Comparison of ENCODE assay signal across 8 mouse cellular contexts in the genomic region with DNA sequence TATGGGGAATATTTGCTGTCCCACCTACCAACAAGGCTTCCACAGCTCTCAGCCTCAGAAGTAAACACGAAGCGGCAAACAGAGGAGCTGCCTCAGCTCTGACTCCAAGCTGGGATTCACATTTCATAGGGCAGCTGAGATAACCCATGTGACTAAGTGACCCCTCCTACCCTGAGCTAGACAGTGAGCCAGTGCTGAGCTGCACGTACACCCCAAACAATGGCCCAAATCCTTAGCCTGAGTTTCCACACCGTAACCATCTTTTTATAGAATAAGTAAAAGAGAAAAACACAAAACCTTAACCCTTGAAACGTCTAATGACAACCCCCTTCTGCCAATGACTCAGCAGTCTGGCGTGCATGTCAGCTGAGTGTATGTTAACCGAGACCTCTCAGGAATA. TPM values are rescaled to one million over a fixed set of nuclear protein-coding genes. Genes with fewer than 3 reads are reported as not detected.
A peak's percentile ranks its signal among the peaks of the same experiment; 100 is the strongest.
DNase-seq lines count a peak whose midpoint lies in the region; ATAC-seq lines count a peak whose summit lies in the region.

No protein-coding gene starts in this region.

- 0 out of 2 replicates have a peak, but pooled peaks cover 10% of the 10 kb centered on the region for H3K27me3 ChIP-seq in forebrain, embryonic 10.5 days (ENCODE audit: poor library complexity, severe bottlenecking)

- intact Hi-C loops in heart, postnatal 14 days (cut with DNase I): loop anchor here (5.0 kb wide), 1 partner anchor 60 kb away; a partner anchor contains a TSS
- intact Hi-C loops in left cerebral cortex, postnatal 14 days (cut with DNase I): loop anchor here (5.0 kb wide), 1 partner anchor 60 kb away; a partner anchor contains a TSS

- H3K4me3 ChIP-seq in forebrain, embryonic 10.5 days: peak overlapping the region; percentile 87

- 19% methylated on average over 7 of the region's 7 CpGs for WGBS in forebrain, embryonic 10.5 days

- peaks cover 12% of the 10 kb centered on the region for H3K36me3 ChIP-seq in forebrain, embryonic 10.5 days (replicated peaks)

- ATAC-seq in megakaryocyte progenitor cell, adult 5-6 weeks (replicated peaks; ENCODE audit: poor library complexity): peak; percentile 12; the same call in 1 of the 2 replicates

- peaks cover 50% of the 10 kb centered on the region for H3K4me1 ChIP-seq in forebrain, embryonic 10.5 days

- DNase-seq in cerebellum, adult 11 months: peak; percentile 28
- DNase-seq in cerebellum, postnatal 4 days (ENCODE audit: low spot score in 2 of 2): no peak
- peak; percentile 61 to 65 for DNase-seq in adrenal gland, postnatal 36 days
- no peak for DNase-seq in forebrain, embryonic 10.5 days (ENCODE audit: extremely low spot score, low spot score)
- peak; percentile 38 to 50 for DNase-seq in heart, postnatal 14 days
- peak; percentile 24 to 70 for DNase-seq in left cerebral cortex, postnatal 14 days (ENCODE audit: low spot score in 2 of 2)
- DNase-seq in yolk sac, embryonic 10.5 days (ENCODE audit: low spot score): peak; percentile 82

- H3K9me3 ChIP-seq in forebrain, embryonic 10.5 days: no peaks in the 10 kb centered on the region

- peak overlapping the region; percentile 70 for H3K27ac ChIP-seq in forebrain, embryonic 10.5 days

RNA-seq across cellular contexts. Expression of a gene that starts 2.3 kb away (rescaled TPM):
- 100 to 1,000 TPM; 147 to 366 TPM for total RNA-seq in adrenal gland, postnatal 36 days (2021)
- 111 and 127 TPM in 2 replicates for polyA plus RNA-seq in forebrain, embryonic 10.5 days (2016; fragmentation: Nextera tagmentation; extraction: Ambion mirVana)
- 100 to 1,000 TPM; 157 to 188 TPM for total RNA-seq in heart, postnatal 14 days (2021)
- 100 to 1,000 TPM; 130 to 134 TPM for total RNA-seq in left cerebral cortex, postnatal 14 days (2021)
- total RNA-seq in megakaryocyte progenitor cell, adult 5-6 weeks (2015): 21.0 and 26.4 TPM in 2 replicates
- total RNA-seq in megakaryocyte progenitor cell, adult 5-6 weeks (2017): 17.5 and 18.7 TPM in 2 replicates

RNA-seq across cellular contexts. Expression of a gene that starts 33.5 kb away (rescaled TPM):
- total RNA-seq in adrenal gland, postnatal 36 days (2021): 1 to 10 TPM; 2.8 to 6.7 TPM
- 0.43 and 0.47 TPM in 2 replicates for polyA plus RNA-seq in forebrain, embryonic 10.5 days (2016; fragmentation: Nextera tagmentation; extraction: Ambion mirVana)
- total RNA-seq in heart, postnatal 14 days (2021): under 1 TPM in 1 of 2 experiments, not detected in 1; 0.31 TPM
- 10 to 100 TPM; 42.1 to 44.0 TPM for total RNA-seq in left cerebral cortex, postnatal 14 days (2021)
- not detected in 2 replicates for total RNA-seq in megakaryocyte progenitor cell, adult 5-6 weeks (2015)
- total RNA-seq in megakaryocyte progenitor cell, adult 5-6 weeks (2017): not detected in 2 replicates

Comparison
In these comparisons a context has a peak if more than half of its experiments do, and no peak if none do; other contexts are left out.
1. DNase-seq: peak in cerebellum, adult 11 months (single experiment), adrenal gland, postnatal 36 days (2 of 2), heart, postnatal 14 days (2 of 2), left cerebral cortex, postnatal 14 days (2 of 2) and yolk sac, embryonic 10.5 days (single experiment); none in cerebellum, postnatal 4 days (0 of 2) and forebrain, embryonic 10.5 days (single experiment).
2. RNA of a gene that starts 2.3 kb away (total RNA-seq): 147 to 366 TPM in adrenal gland, postnatal 36 days, 157 to 188 TPM in heart, postnatal 14 days and 130 to 134 TPM in left cerebral cortex, postnatal 14 days; 17.5 to 26.4 TPM in megakaryocyte progenitor cell, adult 5-6 weeks; every median in the first group is over 4 times any median in the second.
3. RNA of a gene that starts 33.5 kb away (total RNA-seq): 42.1 to 44.0 TPM in left cerebral cortex, postnatal 14 days; 2.8 to 6.7 TPM in adrenal gland, postnatal 36 days, 0.31 TPM in heart, postnatal 14 days and not detected in megakaryocyte progenitor cell, adult 5-6 weeks; every median in the first group is over 4 times any median in the second.